Mouse (Mus musculus) cerebellum, adult 2 months (tissue): ENCODE measurements around the gene Nip7.

ENCODE experiments used
- CTCF ChIP-seq: fragments of 200-500 bp; IDR thresholded peaks from 2 replicates; pipeline ENCODE4 v1.5.1; 2011; ENCODE audit warnings: low read depth, mild to moderate bottlenecking, control low read depth, low read length, moderate library complexity, borderline replicate concordance; ENCODE audit not compliant: insufficient read depth
- POLR2A ChIP-seq: fragments of 200-500 bp; IDR thresholded peaks from 2 replicates; pipeline ENCODE4 v1.6.1; 2011; ENCODE audit warnings: low read length, control low read depth, borderline replicate concordance; ENCODE audit not compliant: insufficient read depth

DNA sequence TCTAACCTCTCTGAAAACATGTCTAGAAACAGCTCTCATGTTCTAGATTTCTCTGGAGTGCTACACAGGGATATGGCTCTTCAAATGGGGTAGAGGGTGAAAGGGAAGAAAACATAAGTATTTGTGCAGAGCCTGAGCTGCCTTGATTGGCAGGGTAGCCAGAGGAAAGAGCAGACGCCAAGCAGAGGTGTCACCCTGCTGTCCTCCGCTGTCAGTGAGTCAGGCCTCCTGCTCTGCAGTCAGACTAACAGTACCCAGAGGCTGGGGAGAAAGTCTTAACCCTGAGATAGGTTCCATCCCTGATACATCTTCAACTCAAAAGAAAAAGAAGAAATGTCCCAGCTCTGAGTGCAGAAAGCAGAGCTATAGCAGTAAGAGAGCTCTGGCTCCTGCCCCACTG, 44.0 kb upstream of the Nip7 start:
- TF ChIP-seq CTCF (no peak), POLR2A (no peak)
